Mouse (Mus musculus) liver, embryonic 13.5 days (tissue): ENCODE measurements around the gene Sec61a1. TPM values are rescaled to one million over a fixed set of nuclear protein-coding genes. Genes with fewer than 3 reads are reported as not detected.
A peak's percentile ranks its signal among the peaks of the same experiment; 100 is the strongest.

Experiments used
- ATAC-seq: fragments of 200-750 bp; cut with Nextera tagmentation; 2 replicates; pipeline ENCODE4 v1.8.0; 2017; ENCODE audit warnings: low read depth, mild to moderate bottlenecking, moderate number of reproducible peaks, moderate library complexity
- DNase-seq: peaks from one replicate; pipeline ENCODE4 v3.0.0; 2022
- H3K27ac ChIP-seq: fragments of 300-500 bp; sonication (generic); 2 replicates; pipeline ENCODE4 v1.5.1; 2015; ENCODE audit warnings: moderate library complexity, mild to moderate bottlenecking, inconsistent platforms
- H3K27me3 ChIP-seq: fragments of 300-500 bp; sonication (generic); 2 replicates; pipeline ENCODE4 v1.6.1; 2015; ENCODE audit warnings: mild to moderate bottlenecking, inconsistent platforms
- H3K36me3 ChIP-seq: fragments of 300-500 bp; sonication (generic); 2 replicates; pipeline ENCODE4 v1.6.1; 2015; ENCODE audit warnings: mild to moderate bottlenecking, inconsistent platforms
- H3K4me1 ChIP-seq: fragments of 300-500 bp; sonication (generic); replicated peaks from 2 replicates; pipeline ENCODE4 v1.6.1; 2015; ENCODE audit warnings: inconsistent platforms
- H3K4me2 ChIP-seq: fragments of 300-500 bp; sonication (generic); 2 replicates; pipeline ENCODE4 v1.6.1; 2015; ENCODE audit warnings: inconsistent platforms, mild to moderate bottlenecking, moderate library complexity
- H3K4me3 ChIP-seq: fragments of 300-500 bp; sonication (generic); replicated peaks from 2 replicates; pipeline ENCODE4 v1.5.1; 2015; ENCODE audit warnings: mild to moderate bottlenecking, inconsistent platforms
- H3K9ac ChIP-seq: fragments of 300-500 bp; sonication (generic); 2 replicates; pipeline ENCODE4 v1.6.1; 2015; ENCODE audit warnings: mild to moderate bottlenecking, inconsistent platforms
- H3K9me3 ChIP-seq: fragments of 300-500 bp; sonication (generic); replicated peaks from 2 replicates; pipeline ENCODE4 v1.6.1; 2016; ENCODE audit warnings: inconsistent platforms
- WGBS: fragments of 180-500 bp; shearing (Covaris S2); methylation state at CpG from one replicate; pipeline ENCODE4 v1.1.7; 2015; ENCODE audit not compliant: insufficient replicate concordance; 5-methylcytosine and 5-hydroxymethylcytosine counted together
- polyA plus RNA-seq: library from polyadenylated mRNA; unstranded; fragments of >200 nt; fragmentation: Nextera tagmentation; extraction: Ambion mirVana; gene quantifications from 2 replicates; pipeline ENCODE4 v1.2.1, GENCODE M21; 2015

The Sec61a1 gene
- polyA plus RNA-seq = 113 and 132 TPM in 2 replicates

DNA sequence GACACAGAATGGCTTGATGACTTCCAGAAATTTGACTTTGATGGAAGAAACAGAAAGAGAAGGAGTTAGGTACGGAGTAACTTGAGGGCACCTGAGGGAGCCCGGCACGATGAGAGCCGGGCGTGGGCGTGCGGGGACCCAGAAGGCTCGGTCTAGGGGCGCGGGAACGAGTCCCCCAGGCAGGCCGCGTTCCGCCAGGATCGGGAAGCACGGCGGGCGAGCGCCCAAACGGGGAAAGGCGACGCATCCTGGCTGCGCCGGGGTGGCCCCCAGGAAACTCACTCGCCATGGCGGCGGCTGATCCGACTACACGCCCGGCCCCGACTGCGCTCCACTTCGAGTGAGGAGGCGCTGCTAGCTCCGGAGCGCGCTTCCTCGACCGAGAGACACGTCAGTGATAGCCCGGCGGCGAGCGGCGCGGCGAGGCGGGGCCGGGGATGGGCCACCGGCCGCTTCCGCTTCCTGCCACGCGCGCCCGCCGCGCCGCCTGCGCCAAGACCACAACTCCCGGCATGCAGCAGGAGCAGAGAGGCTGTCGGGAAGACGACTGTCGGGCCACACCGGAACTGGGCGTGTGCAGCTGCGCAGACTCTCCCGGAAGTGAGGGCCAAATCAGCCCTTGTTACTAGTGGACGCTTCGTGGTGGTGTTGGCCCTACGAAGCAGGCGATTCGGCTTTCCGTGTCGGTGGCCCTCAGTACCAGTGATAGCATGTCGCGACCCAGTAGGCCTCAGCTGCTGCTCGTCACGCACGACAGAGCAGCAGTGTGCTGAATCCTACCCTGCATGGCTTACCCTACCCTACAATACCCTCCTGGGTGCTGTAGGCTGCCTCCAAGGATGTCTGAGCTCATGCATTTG, at the start of gene Sec61a1:
Sec61a1 (minus strand) TSS at position 502 of the 860 bp plus-strand sequence.
- under 1% methylated on average over 80 of the region's 80 CpGs for WGBS
- Histone ChIP-seq H3K4me3 (peak within 1 kb of the TSS; percentile 90), H3K9me3 (no peaks in the 10 kb centered on the region), H3K4me2 (peak within 1 kb of the TSS; percentile 93), H3K4me1 (peaks cover 58% of the 10 kb centered on the region), H3K36me3 (peaks cover 29% of the 10 kb centered on the region), H3K27me3 (no peaks in the 10 kb centered on the region), H3K27ac (peak within 1 kb of the TSS; percentile 91), H3K9ac (peak within 1 kb of the TSS; percentile 97)
- DNase-seq (peak; percentile 92), ATAC-seq (peak; percentile 95)

DNA sequence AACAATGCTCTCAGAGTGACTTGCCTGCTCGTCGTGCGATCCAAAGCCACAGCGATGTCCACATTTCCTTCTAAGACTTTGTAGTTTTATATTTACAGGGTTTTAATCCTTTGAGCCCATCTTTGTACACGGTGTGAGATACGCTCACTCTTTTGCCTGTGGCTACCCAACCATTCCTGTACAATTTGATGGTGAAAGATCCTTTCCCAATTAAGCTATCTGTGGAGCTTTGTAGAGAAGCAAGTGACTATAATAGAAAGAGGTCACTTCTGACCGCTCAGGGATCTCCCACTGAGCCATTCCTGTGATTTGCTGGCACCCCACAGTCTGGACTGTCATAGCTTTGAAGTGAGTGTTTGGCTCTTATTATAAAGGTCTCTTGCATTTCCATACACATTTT, 48.0 kb upstream of the Sec61a1 start:
- H3K4me2 ChIP-seq = peak overlapping the region; percentile 38
- H3K36me3 ChIP-seq = no peaks in the 10 kb centered on the region
- ATAC-seq (no peak), DNase-seq (no peak)
- peaks cover 5% of the 10 kb centered on the region for H3K4me1 ChIP-seq
- no peak overlapping the region for H3K27ac ChIP-seq
- 29% methylated on average over 7 of the region's 7 CpGs for WGBS
- H3K4me3 ChIP-seq = no peak overlapping the region
- peaks cover 37% of the 10 kb centered on the region for H3K27me3 ChIP-seq
- H3K9ac ChIP-seq = no peak overlapping the region
- no peaks in the 10 kb centered on the region for H3K9me3 ChIP-seq

DNA sequence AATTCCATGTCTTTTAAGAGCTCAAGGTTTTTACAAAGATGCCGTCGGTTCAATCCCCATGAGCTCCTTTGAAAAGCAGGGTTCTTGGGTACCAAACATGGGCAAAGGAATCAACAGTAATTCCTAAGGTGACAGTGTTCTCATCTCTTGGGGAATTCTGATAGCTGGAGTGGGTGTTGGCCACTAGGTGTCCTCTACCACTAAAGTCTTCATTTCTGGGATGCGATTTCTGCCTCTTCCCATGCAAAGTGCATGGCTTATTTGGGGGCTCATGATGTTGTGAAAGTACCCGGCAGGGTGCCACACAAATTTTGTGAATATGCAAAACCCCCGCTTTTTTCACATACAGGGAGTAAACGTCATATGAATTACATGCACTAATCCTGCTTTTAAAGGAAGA, 46.3 kb upstream of the Sec61a1 start:
- ATAC-seq (no peak), DNase-seq (no peak)
- Histone ChIP-seq H3K4me2 (no peak overlapping the region), H3K27ac (no peak overlapping the region), H3K9ac (no peak overlapping the region), H3K36me3 (no peaks in the 10 kb centered on the region), H3K9me3 (no peaks in the 10 kb centered on the region), H3K4me3 (no peak overlapping the region), H3K27me3 (peaks cover 43% of the 10 kb centered on the region), H3K4me1 (peaks cover 5% of the 10 kb centered on the region)
- 25% methylated on average over 6 of the region's 6 CpGs for WGBS

DNA sequence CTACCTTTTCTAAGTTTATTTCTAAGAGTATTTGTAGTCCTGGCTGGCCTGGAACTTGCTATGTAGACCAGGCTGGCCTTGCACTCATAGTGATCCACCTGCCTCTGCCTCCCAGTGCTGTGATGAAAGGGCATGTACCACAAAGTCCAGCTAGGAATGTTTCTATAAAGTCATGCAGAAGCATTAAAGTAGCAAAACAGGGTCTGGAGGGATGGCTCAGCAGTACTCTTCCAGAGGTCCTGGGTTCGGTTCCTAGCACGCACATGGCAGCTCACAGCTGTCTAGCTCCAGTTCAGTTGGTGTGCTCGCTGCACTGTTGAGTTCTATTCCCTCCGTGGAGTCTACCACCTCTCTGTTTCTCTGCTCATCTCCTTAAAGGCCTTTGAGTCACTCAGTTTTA, 41.5 kb upstream of the Sec61a1 start:
- Histone ChIP-seq H3K27me3 (peaks cover 40% of the 10 kb centered on the region), H3K9ac (no peak overlapping the region), H3K4me1 (no peaks in the 10 kb centered on the region), H3K4me2 (no peak overlapping the region), H3K9me3 (no peaks in the 10 kb centered on the region), H3K27ac (no peak overlapping the region), H3K4me3 (no peak overlapping the region), H3K36me3 (no peaks in the 10 kb centered on the region)
- no peak for DNase-seq
- no peak for ATAC-seq
- WGBS = 77% methylated on average over 4 of the region's 4 CpGs

DNA sequence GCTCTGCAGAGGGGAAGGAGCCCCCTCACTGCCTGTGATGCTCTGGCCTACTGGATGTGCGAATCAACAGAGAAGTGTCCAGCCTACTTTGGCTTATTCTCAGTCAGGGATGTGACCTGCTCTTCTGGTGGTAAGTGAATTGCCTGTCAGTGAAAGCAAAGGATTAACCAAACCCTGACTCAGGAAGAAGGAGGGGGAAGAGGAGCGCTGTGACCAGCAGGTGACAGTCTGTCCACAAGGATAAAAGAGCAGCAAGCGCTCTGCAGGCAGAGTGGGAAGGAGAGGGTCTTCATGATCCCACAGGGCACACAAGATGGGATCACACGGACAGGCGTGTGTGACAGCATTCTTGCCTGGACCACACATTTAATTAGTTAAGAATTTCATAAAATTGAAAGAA, 41.0 kb upstream of the Sec61a1 start:
- no peak for ATAC-seq
- Histone ChIP-seq H3K36me3 (no peaks in the 10 kb centered on the region), H3K4me2 (no peak overlapping the region), H3K9ac (no peak overlapping the region), H3K4me1 (no peaks in the 10 kb centered on the region), H3K4me3 (no peak overlapping the region), H3K27ac (no peak overlapping the region), H3K27me3 (peaks cover 39% of the 10 kb centered on the region), H3K9me3 (no peaks in the 10 kb centered on the region)
- 43% methylated on average over 5 of the region's 5 CpGs for WGBS
- DNase-seq = no peak

DNA sequence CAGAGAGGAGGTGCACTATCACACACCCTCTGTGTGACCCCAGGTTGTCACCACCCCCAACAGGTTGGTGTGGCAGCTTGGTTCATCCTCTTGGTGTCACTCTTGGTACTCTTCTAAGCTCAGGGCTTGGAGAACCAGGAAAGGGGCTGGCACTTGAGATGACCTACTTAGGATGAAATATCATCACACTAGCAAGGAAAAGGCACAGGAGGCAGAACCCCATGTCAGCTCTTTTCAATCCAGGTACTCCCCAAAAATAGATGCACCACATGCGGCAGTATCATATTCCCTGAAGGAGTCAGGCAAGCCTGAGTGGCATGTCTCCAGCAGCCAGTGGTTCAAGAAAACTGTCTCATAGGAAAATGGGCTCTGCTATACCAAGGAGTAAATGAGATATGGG, 39.4 kb upstream of the Sec61a1 start:
- Histone ChIP-seq H3K27me3 (peaks cover 25% of the 10 kb centered on the region), H3K36me3 (no peaks in the 10 kb centered on the region), H3K9me3 (no peaks in the 10 kb centered on the region), H3K4me2 (no peak overlapping the region), H3K9ac (no peak overlapping the region), H3K4me3 (no peak overlapping the region), H3K4me1 (no peaks in the 10 kb centered on the region), H3K27ac (no peak overlapping the region)
- WGBS = 83% methylated on average over 1 of the region's 1 CpGs
- no peak for DNase-seq
- ATAC-seq = no peak

DNA sequence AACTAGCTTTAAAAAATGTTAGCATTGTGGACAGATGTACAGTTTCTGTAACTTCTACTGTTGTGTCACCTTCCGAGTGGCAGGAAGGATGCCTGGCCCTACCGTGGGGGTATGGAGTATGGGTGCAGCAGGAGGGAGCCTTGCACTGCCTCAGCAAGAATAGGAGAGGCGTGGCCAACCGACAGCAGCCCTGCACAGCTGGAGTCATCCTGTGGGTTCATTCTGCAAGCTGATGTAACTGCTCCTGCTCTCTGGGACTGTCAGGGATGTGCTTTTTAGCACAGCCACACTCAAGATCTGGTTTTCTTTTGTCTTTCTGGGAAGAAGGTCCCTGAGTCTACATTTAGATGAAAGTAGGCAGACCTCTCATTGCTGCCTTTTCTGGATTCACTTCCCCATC, 38.8 kb upstream of the Sec61a1 start:
- no peaks in the 10 kb centered on the region for H3K36me3 ChIP-seq
- no peak overlapping the region for H3K27ac ChIP-seq
- no peaks in the 10 kb centered on the region for H3K4me1 ChIP-seq
- H3K9me3 ChIP-seq = no peaks in the 10 kb centered on the region
- ATAC-seq (no peak), DNase-seq (no peak)
- H3K9ac ChIP-seq = no peak overlapping the region
- no peak overlapping the region for H3K4me2 ChIP-seq
- no peak overlapping the region for H3K4me3 ChIP-seq
- WGBS = 17% methylated on average over 4 of the region's 4 CpGs
- H3K27me3 ChIP-seq = peaks cover 25% of the 10 kb centered on the region

DNA sequence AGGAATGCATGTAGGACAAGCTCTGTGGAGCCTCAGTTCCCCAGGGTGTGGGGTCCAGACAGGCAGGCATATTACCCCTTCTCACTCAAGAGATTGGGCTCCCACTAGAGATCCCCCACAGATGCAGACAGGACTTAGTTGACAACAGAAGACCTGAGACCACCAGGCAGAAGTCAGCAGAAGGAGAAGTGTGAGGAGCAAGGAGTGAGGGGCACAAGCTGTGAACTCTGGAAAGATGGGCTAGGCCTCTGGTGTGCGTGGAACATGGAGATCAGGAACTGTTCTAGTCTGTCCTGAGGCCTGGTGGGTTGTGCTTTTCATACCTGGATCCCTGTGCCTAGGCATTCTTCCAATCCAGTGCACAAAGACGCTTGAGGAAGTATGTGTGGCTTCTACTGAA, 31.2 kb upstream of the Sec61a1 start:
- peaks cover 26% of the 10 kb centered on the region for H3K27me3 ChIP-seq
- H3K9ac ChIP-seq = no peak overlapping the region
- no peak overlapping the region for H3K4me2 ChIP-seq
- no peak overlapping the region for H3K4me3 ChIP-seq
- H3K36me3 ChIP-seq = no peaks in the 10 kb centered on the region
- DNase-seq (no peak), ATAC-seq (no peak)
- H3K4me1 ChIP-seq = peaks cover 28% of the 10 kb centered on the region
- WGBS = 67% methylated on average over 2 of the region's 2 CpGs
- no peak overlapping the region for H3K27ac ChIP-seq
- H3K9me3 ChIP-seq = no peaks in the 10 kb centered on the region

DNA sequence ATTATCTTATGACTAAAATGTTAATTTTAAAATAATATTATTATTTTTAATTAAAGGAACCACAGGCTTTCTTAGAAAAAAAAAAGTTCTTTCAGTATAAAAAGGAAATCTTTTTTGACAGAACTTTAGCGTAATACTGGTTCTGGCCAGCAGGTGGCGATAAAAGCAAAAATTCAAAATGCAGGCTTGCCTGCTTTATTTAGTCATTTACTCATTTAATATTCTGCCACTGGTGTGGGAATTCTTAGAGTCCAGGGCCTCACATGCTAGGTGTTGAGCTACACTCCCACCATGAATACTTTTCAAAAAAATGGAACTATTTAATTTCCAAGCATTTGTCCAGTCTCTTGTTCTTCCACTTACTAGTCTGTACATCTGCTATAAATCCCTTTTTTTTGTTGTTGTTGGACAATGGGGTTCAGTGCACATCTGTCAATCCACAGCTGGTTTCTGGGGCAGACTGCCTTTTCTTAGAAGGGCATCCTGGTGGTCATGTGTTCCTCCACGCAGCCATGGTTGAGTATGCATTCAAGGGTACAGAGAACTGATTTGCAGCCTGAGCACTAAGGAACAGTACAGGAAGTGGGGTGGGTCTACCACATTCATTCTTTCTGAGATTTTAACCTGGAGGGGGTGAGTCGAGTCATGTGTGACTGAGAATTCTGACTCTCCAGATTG, 30.6 kb upstream of the Sec61a1 start:
- DNase-seq (peak; percentile 44), ATAC-seq (no peak)
- peaks cover 34% of the 10 kb centered on the region for H3K4me1 ChIP-seq
- H3K27me3 ChIP-seq = peaks cover 25% of the 10 kb centered on the region
- 22% methylated on average over 4 of the region's 4 CpGs for WGBS
- no peak overlapping the region for H3K4me2 ChIP-seq
- H3K36me3 ChIP-seq = no peaks in the 10 kb centered on the region
- no peak overlapping the region for H3K9ac ChIP-seq
- H3K4me3 ChIP-seq = no peak overlapping the region
- no peaks in the 10 kb centered on the region for H3K9me3 ChIP-seq
- H3K27ac ChIP-seq = no peak overlapping the region

DNA sequence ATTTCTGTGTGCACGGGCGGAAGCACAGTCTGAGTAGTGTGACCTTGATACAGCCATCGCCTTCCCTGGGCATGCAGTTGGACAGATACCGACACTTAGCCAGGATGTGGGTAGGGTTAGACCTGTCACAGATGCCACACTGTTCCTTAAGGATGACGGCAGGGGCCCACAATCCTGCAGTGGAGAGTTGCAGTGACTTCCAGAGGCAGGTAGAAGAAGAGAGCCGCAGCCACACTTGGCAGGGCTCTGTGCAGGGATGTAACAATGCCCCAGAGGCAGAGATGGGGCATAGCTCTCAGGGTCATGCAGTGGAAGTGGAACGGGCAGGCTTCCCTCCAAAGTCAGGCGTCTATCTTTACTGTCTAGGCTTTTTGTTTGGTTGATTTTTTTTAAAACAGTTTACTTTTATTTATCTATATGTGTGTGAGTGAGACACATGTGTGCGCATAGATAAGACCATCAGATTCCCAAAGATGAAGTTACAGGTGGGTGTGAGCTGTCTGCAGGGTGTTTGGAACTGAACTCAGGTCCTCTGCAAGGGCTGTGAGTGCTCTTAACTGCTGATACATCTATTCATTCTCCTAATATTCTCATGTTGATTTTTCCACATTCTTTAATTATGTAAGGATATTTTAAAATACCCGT, 29.8 kb upstream of the Sec61a1 start:
- 49% methylated on average over 10 of the region's 10 CpGs for WGBS

DNA sequence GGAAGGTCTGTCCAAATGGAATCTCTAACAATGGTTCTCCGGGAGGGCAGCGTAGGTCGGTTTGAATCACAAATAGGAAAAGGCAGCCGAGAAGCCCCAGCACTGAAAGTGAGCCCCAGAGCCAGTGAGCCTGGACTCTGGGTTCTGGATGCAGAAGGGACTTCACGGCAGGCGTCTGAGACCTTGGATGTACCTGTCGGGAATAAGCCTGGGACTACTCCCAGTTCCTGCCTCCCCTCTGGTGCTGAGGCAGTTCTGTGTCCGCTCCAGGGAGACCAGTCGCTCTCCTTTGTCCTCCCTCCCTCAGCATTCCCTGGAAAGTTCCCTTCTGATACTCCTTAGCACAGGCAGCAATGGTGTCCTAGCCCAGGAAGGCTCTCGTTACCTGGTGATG, 26.7 kb upstream of the Sec61a1 start:
- no peak overlapping the region for H3K4me3 ChIP-seq
- H3K4me1 ChIP-seq = peaks cover 35% of the 10 kb centered on the region
- no peak overlapping the region for H3K27ac ChIP-seq
- H3K27me3 ChIP-seq = peaks cover 23% of the 10 kb centered on the region
- peak overlapping the region; percentile 41 for H3K4me2 ChIP-seq
- ATAC-seq (no peak), DNase-seq (no peak)
- H3K36me3 ChIP-seq = no peaks in the 10 kb centered on the region
- WGBS = 26% methylated on average over 10 of the region's 10 CpGs
- peak overlapping the region; percentile 36; the same call in 1 of the 2 replicates for H3K9ac ChIP-seq
- no peaks in the 10 kb centered on the region for H3K9me3 ChIP-seq

More for the DNA sequence above, 29.8 kb upstream of the Sec61a1 start:
- no peak for DNase-seq
- Histone ChIP-seq H3K27me3 (peaks cover 26% of the 10 kb centered on the region), H3K4me1 (peaks cover 35% of the 10 kb centered on the region), H3K4me2 (no peak overlapping the region), H3K36me3 (no peaks in the 10 kb centered on the region), H3K27ac (no peak overlapping the region; the same call in 1 of the 2 replicates), H3K4me3 (no peak overlapping the region), H3K9me3 (no peaks in the 10 kb centered on the region), H3K9ac (no peak overlapping the region)
- peak; percentile 83 for ATAC-seq
